Mouse (Mus musculus) stomach, postnatal 0 days (tissue): ENCODE results near the gene Gabarap. TPM values are rescaled to one million over a fixed set of nuclear protein-coding genes. Genes with fewer than 3 reads are reported as not detected.

Experiments
- ATAC-seq: fragments of 200-750 bp; cut with Nextera tagmentation; 2 replicates; pipeline ENCODE4 v1.8.0; 2017; ENCODE audit not compliant: low FRiP score, low TSS enrichment
- DNase-seq: peaks from one replicate; pipeline ENCODE4 v3.0.0-alpha.2; 2016; ENCODE audit warnings: low spot score
- H3K27ac ChIP-seq: fragments of 300-500 bp; sonication (generic); replicated peaks from 2 replicates; pipeline ENCODE4 v1.5.1; 2014; ENCODE audit warnings: mild to moderate bottlenecking, control low read depth
- H3K27me3 ChIP-seq: fragments of 300-500 bp; sonication (generic); 2 replicates; pipeline ENCODE4 v1.6.1; 2014; ENCODE audit warnings: low read length; ENCODE audit not compliant: control insufficient read depth, insufficient read depth
- H3K36me3 ChIP-seq: fragments of 300-500 bp; sonication (generic); 2 replicates; pipeline ENCODE4 v1.6.1; 2014; ENCODE audit warnings: low read length, mixed read lengths; ENCODE audit not compliant: control insufficient read depth, insufficient read depth
- H3K4me1 ChIP-seq: fragments of 300-500 bp; sonication (generic); replicated peaks from 2 replicates; pipeline ENCODE4 v1.6.1; 2014; ENCODE audit warnings: antibody characterized with exemption; ENCODE audit not compliant: control insufficient read depth, insufficient read depth
- H3K4me2 ChIP-seq: fragments of 300-500 bp; sonication (generic); replicated peaks from 2 replicates; pipeline ENCODE4 v1.6.1; 2014; ENCODE audit warnings: low read depth, mild to moderate bottlenecking, control low read depth, moderate library complexity
- H3K4me3 ChIP-seq: fragments of 300-500 bp; sonication (generic); 2 replicates; pipeline ENCODE4 v1.5.1; 2014; ENCODE audit warnings: low read depth, low read length, control low read depth
- H3K9ac ChIP-seq: fragments of 300-500 bp; sonication (generic); 2 replicates; pipeline ENCODE4 v1.6.1; 2014; ENCODE audit warnings: mild to moderate bottlenecking, low read length, control low read depth, mixed read lengths
- H3K9me3 ChIP-seq: fragments of 300-500 bp; sonication (generic); 2 replicates; pipeline ENCODE4 v1.6.1; 2016; ENCODE audit warnings: low read length; ENCODE audit not compliant: control insufficient read depth
- CTCF ChIP-seq: IDR thresholded peaks from 2 replicates; pipeline ENCODE4 v1.5.1; 2016; ENCODE audit warnings: antibody characterized with exemption, low read depth, mild to moderate bottlenecking, moderate library complexity
- EP300 ChIP-seq: optimal IDR thresholded peaks from 2 replicates; pipeline ENCODE3; 2016; ENCODE audit warnings: antibody characterized with exemption
- WGBS: fragments of 180-500 bp; shearing (Covaris S2); extraction: QIAGEN DNeasy Blood & Tissue Kit; methylation state at CpG from one replicate; pipeline ENCODE4 v1.1.7; 2014; 5-methylcytosine and 5-hydroxymethylcytosine counted together
- microRNA counts: library from miRNA; unstranded; fragments of <30 nt; microRNA quantifications from one replicate; lab custom pipeline; 2015
- microRNA-seq: library from miRNA; unstranded; fragments of <30 nt; microRNA quantifications from one replicate; pipeline ENCODE4, GENCODE M21; 2016
- polyA plus RNA-seq: library from polyadenylated mRNA; unstranded; fragments of >200 nt; fragmentation: Nextera tagmentation; extraction: Ambion mirVana; gene quantifications from 2 replicates; pipeline ENCODE4 v1.2.1, GENCODE M21; 2015

Gabarap gene
- polyA plus RNA-seq, 1 experiment from 2014 or later, result 536 TPM

DNA sequence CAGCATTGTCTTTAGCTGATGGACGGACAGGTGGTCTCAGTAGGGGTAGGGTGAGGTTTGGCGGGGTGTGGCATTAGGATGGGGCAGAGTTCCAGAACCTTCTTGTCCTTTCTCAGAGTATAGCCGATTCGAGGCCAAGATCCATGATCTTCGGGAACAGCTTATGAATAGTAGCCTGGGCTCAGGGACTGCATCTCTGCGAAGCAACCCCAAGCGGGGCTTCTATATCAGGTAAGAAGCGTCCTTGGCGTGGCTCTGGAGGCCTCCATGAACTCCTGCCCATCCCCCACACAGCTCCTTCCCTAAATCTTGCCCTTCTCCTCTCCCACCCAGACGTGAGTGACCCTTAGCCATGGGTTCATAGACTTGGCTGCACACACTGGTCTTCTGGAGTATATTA lies 48.7 kb downstream of the Gabarap start:
- no peak overlapping the region for H3K9ac ChIP-seq
- no peaks in the 10 kb centered on the region for H3K4me1 ChIP-seq
- H3K27me3 ChIP-seq, result no peaks in the 10 kb centered on the region
- H3K4me2 ChIP-seq, result no peak overlapping the region
- H3K9me3 ChIP-seq, result no peaks in the 10 kb centered on the region
- WGBS, result 92% methylated on average over 10 of the region's 10 CpGs
- no peak for TF ChIP-seq EP300
- TF ChIP-seq CTCF, result no peak
- H3K4me3 ChIP-seq, result no peak overlapping the region
- H3K27ac ChIP-seq, result no peak overlapping the region
- H3K36me3 ChIP-seq, result peaks cover 2% of the 10 kb centered on the region; the same call in 1 of the 2 replicates
- DNase-seq (no peak), ATAC-seq (no peak)

DNA sequence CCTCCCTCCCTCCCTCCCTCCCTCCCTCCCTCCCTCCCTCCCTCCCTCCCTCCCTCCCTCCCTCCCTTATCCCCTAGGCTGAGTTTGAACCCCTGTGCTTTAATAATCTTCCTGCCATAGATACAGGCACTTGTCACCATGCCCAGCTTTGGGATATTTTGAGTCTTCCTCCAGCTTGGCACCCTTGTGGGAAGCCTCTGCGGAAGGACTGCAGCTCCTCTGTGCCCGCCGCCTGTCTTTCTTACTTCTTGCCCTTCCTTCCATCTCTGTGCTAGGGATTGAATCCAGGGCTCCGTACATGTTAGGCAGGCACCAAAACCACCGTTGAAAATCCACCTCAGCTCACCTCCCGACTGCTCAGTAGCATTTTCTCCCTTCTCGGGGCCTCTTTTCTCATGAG lies 49.2 kb downstream of the Gabarap start:
- WGBS, result 92% methylated on average over 7 of the region's 7 CpGs
- H3K27ac ChIP-seq, result no peak overlapping the region
- H3K4me3 ChIP-seq, result no peak overlapping the region
- H3K4me1 ChIP-seq, result no peaks in the 10 kb centered on the region
- no peak overlapping the region for H3K9ac ChIP-seq
- DNase-seq (no peak), ATAC-seq (no peak)
- TF ChIP-seq EP300 (no peak), CTCF (no peak)
- H3K4me2 ChIP-seq, result no peak overlapping the region
- no peaks in the 10 kb centered on the region for H3K9me3 ChIP-seq
- no peaks in the 10 kb centered on the region for H3K27me3 ChIP-seq
- H3K36me3 ChIP-seq, result peaks cover 2% of the 10 kb centered on the region; the same call in 1 of the 2 replicates

DNA sequence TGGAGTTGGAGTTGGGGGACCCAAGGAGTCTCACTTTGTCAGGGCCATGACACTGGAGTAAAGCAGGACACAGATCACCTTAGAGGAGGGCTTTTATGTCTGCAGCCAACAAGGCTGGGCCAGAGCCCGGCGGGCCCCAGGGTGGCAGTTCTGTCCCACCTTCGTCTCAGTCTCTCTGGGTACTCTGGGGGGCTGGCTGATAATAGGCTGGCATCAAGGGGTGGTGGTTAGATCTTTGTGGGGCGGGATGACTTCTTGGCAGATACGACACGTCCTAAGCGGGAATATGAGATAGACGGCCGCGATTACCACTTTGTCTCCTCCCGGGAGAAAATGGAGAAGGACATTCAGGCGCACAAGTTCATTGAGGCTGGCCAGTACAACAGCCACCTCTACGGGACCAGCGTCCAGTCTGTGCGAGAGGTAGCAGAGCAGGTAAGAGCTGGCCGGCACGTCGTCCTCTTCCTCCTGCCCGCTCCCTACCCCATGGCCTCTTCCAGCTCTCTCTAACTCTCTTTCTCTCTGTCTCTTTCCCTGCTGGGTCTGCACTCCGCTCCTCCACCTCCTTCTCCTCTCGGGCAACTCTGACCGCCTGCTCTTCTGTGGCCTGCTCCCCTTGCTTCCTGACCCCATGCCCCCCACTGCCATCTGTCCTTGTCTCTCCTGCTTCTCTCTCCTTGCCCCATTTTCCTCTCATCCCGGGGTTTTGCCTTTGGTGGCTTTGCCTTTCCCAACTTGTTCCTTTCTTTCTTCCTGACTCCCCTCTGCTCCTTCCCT lies 51.6 kb downstream of the Gabarap start:
- Histone ChIP-seq H3K27me3 (no peaks in the 10 kb centered on the region), H3K4me3 (no peak overlapping the region), H3K36me3 (peaks cover 2% of the 10 kb centered on the region; the same call in 1 of the 2 replicates), H3K27ac (no peak overlapping the region), H3K4me1 (no peaks in the 10 kb centered on the region), H3K4me2 (no peak overlapping the region), H3K9me3 (no peaks in the 10 kb centered on the region), H3K9ac (no peak overlapping the region)
- DNase-seq (no peak), ATAC-seq (no peak)
- TF ChIP-seq EP300 (no peak), CTCF (no peak)
- WGBS, result 85% methylated on average over 23 of the region's 23 CpGs

DNA sequence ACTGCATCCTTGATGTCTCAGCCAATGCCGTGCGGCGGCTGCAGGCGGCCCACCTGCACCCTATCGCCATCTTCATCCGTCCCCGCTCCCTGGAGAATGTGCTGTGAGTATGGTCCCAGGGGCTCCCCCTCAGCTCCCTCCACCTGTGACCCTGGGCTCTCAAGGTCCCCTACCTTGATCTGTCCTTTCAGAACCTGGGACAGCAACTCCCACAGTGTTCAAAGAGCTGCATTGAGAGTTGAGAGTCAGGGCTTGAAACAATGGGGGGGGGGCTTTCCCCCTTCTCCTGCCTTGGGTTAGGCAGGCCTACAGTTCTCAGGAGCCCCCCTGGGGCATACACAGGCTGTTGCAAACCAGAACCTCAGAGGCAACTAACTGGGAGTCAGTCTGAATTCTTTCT lies 52.7 kb downstream of the Gabarap start:
- TF ChIP-seq EP300 (no peak), CTCF (no peak)
- Histone ChIP-seq H3K27ac (no peak overlapping the region), H3K4me3 (no peak overlapping the region), H3K4me2 (no peak overlapping the region), H3K4me1 (no peaks in the 10 kb centered on the region), H3K9ac (no peak overlapping the region), H3K9me3 (no peaks in the 10 kb centered on the region), H3K27me3 (no peaks in the 10 kb centered on the region), H3K36me3 (peaks cover 2% of the 10 kb centered on the region; the same call in 1 of the 2 replicates)
- no peak for ATAC-seq
- 87% methylated on average over 7 of the region's 7 CpGs for WGBS
- no peak for DNase-seq

MicroRNAs within 50 kb of the gene (microRNA counts, 519-probe panel; counts per million panel counts)
- microRNA mmu-miR-324-3p (lab: Ali Mortazavi, UCI) (not detected), microRNA mmu-miR-324-5p (lab: Ali Mortazavi, UCI) (4,088 counts per million, percentile 31 among the panel's probes with 10 or more counts)

Small RNA genes lying within 50 kb of the gene (microRNA-seq; reads per million reads assigned to microRNA genes)
- gene Gm44349, result not detected
- 1,907 reads per million, percentile 79 among the genes with 10 or more reads in this experiment for gene Mir324

Other genes starting within 250 kb of the Gabarap start
- gene Polr2a, start 232.5 kb upstream of the Gabarap start, polyA plus RNA-seq, result 7.9 and 9.0 TPM in 2 replicates
- gene Slc35g3, start 229.2 kb upstream of the Gabarap start, polyA plus RNA-seq, result 0.11 TPM in 1 of 2 replicates, not detected in the other
- 2.6 and 2.7 TPM in 2 replicates for gene Zbtb4, start 225.2 kb upstream of the Gabarap start, polyA plus RNA-seq
- 4.3 and 5.0 TPM in 2 replicates for gene Chrnb1, start 195.2 kb upstream of the Gabarap start, polyA plus RNA-seq
- gene Fgf11, start 189.3 kb upstream of the Gabarap start, polyA plus RNA-seq, result 0.67 and 0.90 TPM in 2 replicates
- 28.4 and 34.4 TPM in 2 replicates for gene Tmem102, start 185.5 kb upstream of the Gabarap start, polyA plus RNA-seq
- not detected in 2 replicates for gene Gm39566, start 175.8 kb upstream of the Gabarap start, polyA plus RNA-seq
- not detected in 2 replicates for gene Spem2, start 172.7 kb upstream of the Gabarap start, polyA plus RNA-seq
- not detected in 2 replicates for gene Spem1, start 169.0 kb upstream of the Gabarap start, polyA plus RNA-seq
- gene Nlgn2, start 153.4 kb upstream of the Gabarap start, polyA plus RNA-seq, result 2.5 and 2.7 TPM in 2 replicates
- 329 and 366 TPM in 2 replicates for gene Tmem256, start 152.6 kb upstream of the Gabarap start, polyA plus RNA-seq
- gene Plscr3, start 144.8 kb upstream of the Gabarap start, polyA plus RNA-seq, result 54.4 and 58.4 TPM in 2 replicates
- gene Tnk1, start 132.4 kb upstream of the Gabarap start, polyA plus RNA-seq, result 12.3 TPM in 2 replicates
- gene Tmem95, start 113.1 kb upstream of the Gabarap start, polyA plus RNA-seq, result 0.25 and 0.54 TPM in 2 replicates
- 15.9 and 18.1 TPM in 2 replicates for gene Kctd11, start 109.7 kb upstream of the Gabarap start, polyA plus RNA-seq
- 0.70 and 0.71 TPM in 2 replicates for gene Acap1, start 95.6 kb upstream of the Gabarap start, polyA plus RNA-seq
- gene 2810408A11Rik, start 90.2 kb upstream of the Gabarap start, polyA plus RNA-seq, result 5.6 and 5.9 TPM in 2 replicates
- gene Neurl4, start 90.1 kb upstream of the Gabarap start, polyA plus RNA-seq, result 2.3 and 3.9 TPM in 2 replicates
- gene Gps2, start 77.3 kb upstream of the Gabarap start, polyA plus RNA-seq, result 40.6 and 43.3 TPM in 2 replicates
- 1,169 and 1,205 TPM in 2 replicates for gene Eif5a, start 69.2 kb upstream of the Gabarap start, polyA plus RNA-seq
- gene Ybx2, start 55.3 kb upstream of the Gabarap start, polyA plus RNA-seq, result 1.4 and 1.7 TPM in 2 replicates
- 36.4 and 40.5 TPM in 2 replicates for gene Slc2a4, start 43.0 kb upstream of the Gabarap start, polyA plus RNA-seq
- 119 and 125 TPM in 2 replicates for gene Cldn7, start 26.4 kb upstream of the Gabarap start, polyA plus RNA-seq
- 13.1 and 14.9 TPM in 2 replicates for gene Ctdnep1, start 10.0 kb upstream of the Gabarap start, polyA plus RNA-seq
- gene Elp5, start 8.6 kb upstream of the Gabarap start, polyA plus RNA-seq, result 73.1 and 73.4 TPM in 2 replicates
- gene Phf23, start 4.6 kb downstream of the Gabarap start, polyA plus RNA-seq, result 34.4 and 38.5 TPM in 2 replicates
- gene Dvl2, start 9.5 kb downstream of the Gabarap start, polyA plus RNA-seq, result 9.8 and 11.1 TPM in 2 replicates
- gene Acadvl, start 24.3 kb downstream of the Gabarap start, polyA plus RNA-seq, result 136 and 143 TPM in 2 replicates
- 2.6 and 3.9 TPM in 2 replicates for gene Dlg4, start 25.8 kb downstream of the Gabarap start, polyA plus RNA-seq
- gene Asgr1, start 62.9 kb downstream of the Gabarap start, polyA plus RNA-seq, result 0.70 and 0.83 TPM in 2 replicates
- 0.19 and 0.30 TPM in 2 replicates for gene Asgr2, start 101.5 kb downstream of the Gabarap start, polyA plus RNA-seq
- 0.48 and 0.68 TPM in 2 replicates for gene Mgl2, start 139.2 kb downstream of the Gabarap start, polyA plus RNA-seq
- 1.0 and 1.4 TPM in 2 replicates for gene Clec10a, start 165.1 kb downstream of the Gabarap start, polyA plus RNA-seq
- gene Slc16a11, start 221.6 kb downstream of the Gabarap start, polyA plus RNA-seq, result 2.5 and 3.1 TPM in 2 replicates
- gene Slc16a13, start 229.9 kb downstream of the Gabarap start, polyA plus RNA-seq, result 5.7 and 6.1 TPM in 2 replicates
- gene Bcl6b, start 238.7 kb downstream of the Gabarap start, polyA plus RNA-seq, result 3.2 and 3.6 TPM in 2 replicates
- gene 0610010K14Rik, start 246.8 kb downstream of the Gabarap start, polyA plus RNA-seq, result 81.0 and 83.6 TPM in 2 replicates
- gene Gm21988, start 248.7 kb downstream of the Gabarap start, polyA plus RNA-seq, result 7.5 and 10.1 TPM in 2 replicates
- gene Rnasek, start 248.7 kb downstream of the Gabarap start, polyA plus RNA-seq, result 317 and 326 TPM in 2 replicates